Mouse (Mus musculus) adipocyte (in vitro differentiated cells): ENCODE data around the gene Cfd.
A peak's percentile ranks its signal among the peaks of the same experiment; 100 is the strongest.

ENCODE experiments used
- DNase-seq: peaks from one replicate; pipeline ENCODE4 v3.0.0-alpha.2; 2016; ENCODE audit warnings: low spot score

Gene Cfd

DNA sequence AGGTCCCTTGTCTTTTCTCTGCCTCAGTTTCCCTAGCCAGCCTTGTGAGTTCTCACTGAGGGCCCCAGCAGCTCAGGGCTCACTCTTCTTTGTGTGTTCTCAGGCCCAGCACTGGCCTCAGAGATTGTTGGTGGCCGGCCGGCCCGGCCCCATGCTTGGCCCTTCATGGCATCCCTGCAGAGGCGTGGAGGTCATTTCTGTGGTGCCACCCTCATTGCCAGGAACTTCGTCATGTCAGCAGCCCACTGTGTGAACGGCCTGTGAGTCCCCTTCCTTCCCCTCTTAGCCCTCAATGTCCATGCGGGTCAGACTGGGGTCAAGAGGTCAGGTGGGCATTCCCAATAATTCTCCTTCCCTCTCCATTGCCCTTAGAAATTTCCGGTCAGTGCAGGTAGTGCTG lies 4.0 kb upstream of the Cfd start:
- DNase-seq: no peak

DNA sequence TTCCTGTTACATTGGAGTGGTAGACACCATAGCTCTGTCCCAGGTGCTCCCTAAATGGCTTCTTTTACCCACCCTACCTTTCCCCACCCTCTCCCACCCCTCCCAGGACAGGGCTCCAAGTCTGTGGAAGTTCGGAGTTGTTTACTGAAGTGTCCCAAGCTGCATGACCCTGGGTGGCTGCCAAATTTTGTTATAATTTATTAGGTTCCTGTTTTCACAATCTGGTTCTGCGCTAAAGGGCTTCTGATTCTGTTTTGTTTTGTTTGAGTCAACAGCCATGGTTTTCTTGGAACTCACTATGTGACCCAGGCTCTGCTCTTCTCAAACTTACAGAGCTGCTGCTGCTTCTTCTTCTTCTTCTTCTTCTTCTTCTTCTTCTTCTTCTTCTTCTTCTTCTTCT lies 1.3 kb upstream of the Cfd start:
- peak; percentile 95 for DNase-seq

DNA sequence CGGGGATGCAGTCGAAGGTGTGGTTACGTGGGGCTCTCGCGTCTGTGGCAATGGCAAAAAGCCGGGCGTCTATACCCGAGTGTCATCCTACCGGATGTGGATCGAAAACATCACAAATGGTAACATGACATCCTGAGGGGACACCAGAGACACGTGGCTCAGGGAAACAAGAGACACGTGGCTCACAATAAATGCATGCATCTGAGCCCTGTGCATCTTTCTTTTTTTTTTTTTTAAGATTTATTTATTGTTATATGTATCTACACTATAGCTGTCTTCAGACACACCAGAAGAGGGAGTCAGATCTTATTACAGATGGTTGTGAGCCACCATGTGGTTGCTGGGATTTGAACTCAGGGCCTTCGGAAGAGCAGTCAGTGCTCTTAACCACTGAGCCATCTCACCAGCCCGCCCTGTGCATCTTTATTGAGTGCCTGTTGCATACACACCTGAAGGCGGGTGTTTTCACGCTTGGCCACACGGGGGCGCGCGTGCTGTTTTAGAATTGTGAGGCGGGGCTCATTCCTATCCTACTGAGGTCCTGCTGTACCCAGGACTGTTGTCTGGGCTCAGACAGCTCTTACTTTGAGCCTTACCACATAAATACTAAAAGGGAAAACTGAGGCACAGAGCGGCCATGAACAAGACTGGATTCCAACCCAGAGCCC lies 1.9 kb downstream of the Cfd start:
- DNase-seq: peak; percentile 81

DNA sequence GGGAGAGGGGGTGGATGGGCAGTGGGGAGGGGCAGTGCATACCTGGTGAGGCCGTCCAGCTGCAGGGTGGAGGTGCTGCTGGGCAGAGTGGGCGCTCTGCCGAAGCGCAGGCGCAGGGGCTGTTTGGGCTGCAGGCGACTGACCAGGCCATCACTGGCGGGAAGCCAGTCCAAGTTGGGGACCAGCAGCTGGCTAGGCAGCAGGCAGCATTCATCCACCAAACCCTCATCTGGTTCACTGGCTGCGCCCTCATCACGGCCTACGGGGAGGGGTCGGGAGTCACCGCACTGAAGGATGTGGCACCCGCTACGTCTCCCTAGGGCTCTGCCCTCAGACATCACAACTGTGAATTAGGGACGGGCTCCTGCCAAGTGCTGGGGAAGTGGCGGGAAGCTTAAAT lies 5.7 kb downstream of the Cfd start:
- DNase-seq: peak; percentile 59

DNA sequence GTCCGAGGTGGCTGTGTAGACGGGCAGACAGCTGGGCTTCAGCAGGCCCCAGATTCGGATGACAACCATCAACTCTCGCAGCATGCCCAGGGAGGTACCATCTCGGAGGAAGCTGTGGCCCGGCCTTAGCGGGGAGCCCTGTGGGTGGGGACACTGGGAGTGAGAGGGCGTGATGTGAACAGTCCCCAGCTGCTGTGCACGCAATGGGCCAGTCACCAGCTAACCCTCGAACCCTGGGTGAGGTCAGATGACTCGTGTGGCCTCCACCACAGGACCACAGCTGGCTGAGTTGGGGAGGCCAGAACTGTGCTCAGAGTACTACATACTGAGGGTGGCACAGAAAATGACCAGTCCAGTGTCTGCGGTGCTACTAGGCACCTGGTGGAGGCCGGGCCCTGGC lies 6.2 kb downstream of the Cfd start:
- no peak for DNase-seq

DNA sequence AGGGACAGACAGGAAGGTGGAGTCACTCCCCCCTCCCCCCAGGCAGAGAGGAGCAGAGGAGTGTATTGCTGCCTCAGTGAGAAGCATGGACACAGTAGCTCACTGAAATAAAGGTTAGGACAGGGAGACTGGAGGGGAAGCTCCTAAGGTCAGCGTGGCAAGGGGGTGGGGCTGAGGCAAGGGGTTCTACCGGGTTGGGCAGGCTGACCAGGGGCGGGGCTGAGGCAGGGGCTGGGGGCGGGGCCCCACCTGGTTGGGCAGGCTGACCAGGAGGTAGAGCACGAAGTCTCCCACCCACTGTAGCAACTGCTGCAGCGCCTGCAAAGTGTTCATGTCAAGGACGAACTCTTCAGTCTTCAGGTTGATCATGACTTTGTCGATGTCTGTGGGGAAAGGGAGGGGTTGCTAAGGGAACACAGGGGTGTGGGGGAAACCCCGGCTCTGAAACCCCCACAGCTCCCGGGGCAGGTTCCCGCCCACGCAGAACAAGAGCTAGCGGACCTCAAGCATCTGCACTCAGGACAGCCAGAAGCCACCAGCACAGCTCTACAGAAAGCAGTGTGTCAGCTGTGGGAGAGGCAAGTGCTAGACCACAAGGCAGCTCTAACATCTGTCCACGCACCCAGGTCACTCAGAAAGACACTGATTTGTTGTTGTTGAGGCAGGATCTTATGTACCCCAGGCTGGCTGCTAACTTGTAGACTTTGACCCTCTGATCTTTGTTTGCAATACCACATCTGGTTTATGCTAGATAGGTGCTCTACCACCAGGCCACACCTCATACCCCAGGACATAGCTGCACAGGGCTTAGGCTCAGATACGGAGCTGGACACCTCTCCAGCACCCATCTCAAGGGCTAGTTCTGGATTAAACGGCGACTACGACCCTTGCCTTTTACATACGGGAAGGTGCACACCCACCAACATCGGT lies 6.9 kb downstream of the Cfd start:
- peak; percentile 42 for DNase-seq

DNA sequence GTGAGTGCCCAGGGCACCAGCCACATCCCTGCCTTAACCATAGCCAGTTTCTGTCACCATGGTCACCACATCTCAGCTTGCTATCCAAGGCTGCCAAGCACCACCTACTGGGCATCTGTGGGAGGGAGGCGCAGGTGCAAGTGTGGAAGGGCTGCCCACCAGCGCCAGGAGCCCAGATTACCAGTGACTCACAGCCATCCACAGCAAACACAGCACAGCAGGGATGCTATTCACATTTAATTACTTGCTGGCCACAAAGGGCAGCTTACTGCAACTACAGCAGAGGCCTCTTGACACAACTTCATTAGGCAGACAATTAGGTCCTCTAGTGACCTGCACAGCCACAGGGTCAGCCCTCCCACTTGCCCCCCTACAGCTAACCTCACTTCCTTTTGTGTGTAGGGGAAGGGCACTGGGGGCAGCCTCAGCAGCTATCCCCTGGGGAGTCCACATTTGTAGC lies 10.3 kb downstream of the Cfd start:
- DNase-seq: no peak

DNA sequence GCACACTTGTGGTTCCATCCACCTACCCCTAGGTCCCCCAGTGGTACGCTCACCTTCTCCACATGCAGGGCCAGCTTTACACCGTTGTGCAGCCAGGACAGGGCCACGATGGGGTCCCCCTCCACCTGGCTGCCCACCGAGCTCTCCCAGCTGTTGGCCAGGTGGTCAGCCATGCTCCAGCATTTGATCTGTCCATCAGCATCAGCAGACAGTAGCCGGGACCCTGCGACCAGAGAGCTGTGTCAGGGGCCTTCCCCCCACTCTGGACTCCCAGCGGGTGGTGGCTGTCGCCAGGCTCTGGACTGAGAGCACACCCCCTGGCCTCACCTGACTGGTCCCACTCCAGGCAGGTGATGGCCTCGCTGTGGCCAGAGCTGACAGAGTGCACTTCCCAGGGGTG lies 16.1 kb downstream of the Cfd start:
- no peak for DNase-seq

DNA sequence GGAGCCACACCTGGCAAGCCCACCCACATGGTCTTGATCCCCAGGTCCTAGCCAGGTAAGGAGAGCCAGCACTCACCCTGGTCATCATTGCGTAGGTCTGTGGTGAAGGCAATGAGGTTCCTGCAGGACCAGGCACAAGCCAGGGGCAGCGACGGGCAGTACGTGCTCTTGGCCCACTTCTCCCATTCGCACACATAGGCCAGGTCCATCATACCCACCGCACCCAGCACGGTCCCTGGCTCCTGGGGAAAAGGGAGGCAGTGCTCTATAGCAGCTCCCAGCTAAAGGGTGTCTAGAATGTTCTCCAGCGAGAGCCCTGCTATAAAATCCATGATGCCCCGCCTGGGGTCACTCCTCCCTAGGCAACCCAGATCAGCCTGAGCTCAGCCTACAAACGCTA lies 16.8 kb downstream of the Cfd start:
- DNase-seq: no peak

DNA sequence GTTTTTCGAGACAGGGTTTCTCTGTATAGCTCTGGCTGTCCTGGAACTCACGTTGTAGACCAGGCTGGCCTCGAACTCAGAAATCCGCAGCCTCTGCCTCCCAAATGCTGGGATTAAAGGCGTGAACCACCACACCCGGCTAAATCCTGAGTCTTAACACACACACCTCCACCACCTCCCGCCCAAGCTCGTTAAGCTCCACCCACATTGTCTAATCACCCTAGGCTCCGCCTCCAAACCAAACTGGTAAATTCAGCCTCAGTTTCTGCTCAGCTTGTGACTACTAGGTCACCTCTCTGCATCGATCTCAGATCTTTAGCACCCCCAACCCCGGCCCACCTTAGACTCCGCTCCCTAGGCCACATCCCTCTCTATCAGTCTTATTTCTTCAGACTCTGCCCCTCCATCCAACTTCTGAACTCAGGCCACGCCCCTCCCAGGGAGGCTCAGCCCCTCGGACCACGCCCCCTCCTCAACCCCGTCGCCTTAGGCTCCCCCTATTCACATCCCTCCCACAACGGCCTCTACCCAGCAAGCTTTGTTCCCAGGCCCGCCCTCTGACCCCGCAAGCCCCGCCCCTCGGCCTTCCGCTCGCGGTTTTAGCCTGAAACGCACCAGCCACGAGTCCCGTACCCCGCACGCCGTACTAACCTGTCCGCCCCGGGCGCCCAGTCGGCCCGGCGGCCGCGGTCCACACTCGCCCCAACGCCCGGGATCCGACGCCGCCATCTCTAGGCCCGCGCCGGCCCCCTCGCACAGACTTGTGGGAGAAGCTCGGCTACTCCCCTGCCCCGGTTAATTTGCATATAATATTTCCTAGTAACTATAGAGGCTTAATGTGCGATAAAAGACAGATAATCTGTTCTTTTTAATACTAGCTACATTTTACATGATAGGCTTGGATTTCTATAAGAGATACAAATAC lies 17.8 kb downstream of the Cfd start, which contains the start of gene Med16:
Med16 (minus strand) TSS at position 757 of the 925 bp plus-strand sequence.
- DNase-seq: peak; percentile 96

DNA sequence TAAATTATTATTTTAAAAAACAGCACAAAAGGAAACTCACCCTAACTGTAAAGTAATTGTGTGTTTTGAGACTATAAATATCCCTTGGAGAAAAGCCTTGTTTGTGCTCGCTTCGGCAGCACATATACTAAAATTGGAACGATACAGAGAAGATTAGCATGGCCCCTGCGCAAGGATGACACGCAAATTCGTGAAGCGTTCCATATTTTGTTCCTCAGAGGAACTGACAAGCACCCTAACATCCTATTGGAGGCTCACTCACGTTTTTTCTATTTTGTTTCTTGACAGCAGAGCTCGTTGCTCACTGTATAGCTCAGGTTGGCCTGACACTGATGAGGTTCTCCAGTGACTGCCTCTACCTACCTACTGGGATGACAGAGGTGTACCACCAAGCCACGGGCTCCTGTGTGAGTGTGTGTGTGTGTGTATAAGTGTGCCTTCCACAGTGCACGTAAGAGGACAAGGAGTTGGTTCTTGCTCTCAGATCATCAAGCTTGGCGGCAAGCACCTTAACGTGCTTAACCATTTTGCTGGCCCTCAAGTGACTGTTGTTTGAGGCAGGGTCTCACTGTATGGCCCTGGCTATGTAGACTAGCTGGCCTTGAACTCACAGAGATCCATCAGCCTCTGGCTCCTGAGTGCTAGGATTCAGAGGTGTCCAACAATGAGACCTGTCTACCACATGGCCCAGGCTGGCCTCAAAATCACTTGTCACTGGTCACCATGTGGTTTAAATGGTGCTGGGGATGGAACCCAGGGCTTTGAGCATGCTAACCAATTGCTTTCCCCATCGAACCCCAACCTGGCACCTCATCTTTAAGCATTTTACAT lies 18.7 kb downstream of the Cfd start:
- DNase-seq: no peak

DNA sequence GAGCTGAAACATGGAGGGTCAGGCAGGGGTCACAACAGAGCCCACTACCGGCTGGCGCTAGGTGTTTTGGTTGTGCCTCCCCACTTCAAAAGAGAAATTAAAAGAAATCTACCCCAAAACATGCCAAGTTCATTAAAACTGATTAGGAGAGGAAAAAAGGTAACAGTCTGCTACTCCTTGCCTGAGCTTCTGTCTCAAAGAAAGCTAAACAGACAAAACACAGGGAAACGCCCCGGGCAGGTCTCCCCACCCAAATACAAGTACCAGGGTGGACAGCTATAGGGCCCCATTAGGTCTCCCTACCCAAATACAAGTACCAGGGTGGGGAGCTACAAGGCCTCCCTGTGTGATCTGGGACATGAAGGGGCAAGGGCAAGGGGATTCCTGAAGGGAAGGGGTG lies 19.9 kb downstream of the Cfd start, which contains the start of gene Gm26602:
Gm26602 (plus strand) TSS at position 301 of the 400 bp plus-strand sequence.
- DNase-seq: no peak

DNA sequence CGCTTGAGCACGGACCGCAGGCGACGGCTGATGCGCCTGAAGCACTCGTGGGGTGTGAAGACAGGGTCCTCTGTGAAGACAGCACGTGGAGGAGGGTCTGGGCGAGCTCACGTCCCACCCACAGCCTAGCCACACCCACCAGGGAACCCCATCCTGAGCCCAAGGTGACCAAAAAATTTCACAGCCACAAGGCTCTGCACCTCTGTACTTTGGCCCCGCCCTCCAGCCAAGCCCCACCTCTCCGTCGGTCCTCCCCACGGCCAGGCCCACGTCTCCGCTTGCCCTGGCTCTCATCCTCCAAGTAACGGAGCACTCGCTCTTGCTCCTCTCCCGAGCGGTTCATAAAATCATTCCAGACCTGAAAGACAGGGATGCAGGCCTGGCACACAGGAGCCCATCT lies 21.8 kb downstream of the Cfd start:
- no peak for DNase-seq

DNA sequence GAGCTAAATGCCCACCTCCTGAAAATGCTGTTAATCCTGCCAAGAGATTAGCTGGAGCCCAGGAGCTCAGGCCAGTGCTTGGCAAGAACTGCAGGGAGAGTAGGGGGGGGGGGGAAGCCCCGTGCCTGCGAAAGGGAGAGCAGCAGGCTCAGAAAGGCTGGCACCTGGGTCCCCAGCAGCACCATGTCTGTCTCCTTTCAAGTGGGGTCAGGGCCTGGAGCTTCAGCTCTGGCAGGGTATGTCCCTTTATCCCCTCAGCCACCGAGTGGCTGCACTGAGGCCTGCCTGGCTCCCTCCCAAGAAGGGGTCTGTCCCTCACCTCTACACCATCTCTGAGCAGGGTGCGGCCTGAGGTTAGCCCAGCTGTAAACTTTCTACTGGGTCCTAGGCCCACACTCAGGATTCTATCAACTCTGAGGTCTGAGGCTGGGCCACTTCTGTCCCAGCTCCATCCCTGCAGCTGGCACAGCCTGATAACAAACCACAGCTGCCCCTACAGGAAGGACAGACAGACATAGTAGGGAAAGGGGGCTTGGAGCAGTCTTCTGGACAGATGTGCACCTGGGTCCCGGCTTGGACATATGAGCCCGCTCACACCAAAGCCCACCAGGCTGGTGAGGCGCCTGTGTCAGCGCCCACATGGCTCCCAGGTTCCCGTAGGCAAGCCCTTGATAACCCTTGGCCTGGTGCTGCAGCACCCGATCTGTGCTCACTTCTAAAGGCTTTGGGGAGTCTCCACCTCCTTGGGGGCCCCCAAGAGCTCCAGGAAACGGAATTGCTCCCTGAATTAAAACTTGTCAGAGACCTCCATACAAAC lies 23.7 kb downstream of the Cfd start:
- no peak for DNase-seq

DNA sequence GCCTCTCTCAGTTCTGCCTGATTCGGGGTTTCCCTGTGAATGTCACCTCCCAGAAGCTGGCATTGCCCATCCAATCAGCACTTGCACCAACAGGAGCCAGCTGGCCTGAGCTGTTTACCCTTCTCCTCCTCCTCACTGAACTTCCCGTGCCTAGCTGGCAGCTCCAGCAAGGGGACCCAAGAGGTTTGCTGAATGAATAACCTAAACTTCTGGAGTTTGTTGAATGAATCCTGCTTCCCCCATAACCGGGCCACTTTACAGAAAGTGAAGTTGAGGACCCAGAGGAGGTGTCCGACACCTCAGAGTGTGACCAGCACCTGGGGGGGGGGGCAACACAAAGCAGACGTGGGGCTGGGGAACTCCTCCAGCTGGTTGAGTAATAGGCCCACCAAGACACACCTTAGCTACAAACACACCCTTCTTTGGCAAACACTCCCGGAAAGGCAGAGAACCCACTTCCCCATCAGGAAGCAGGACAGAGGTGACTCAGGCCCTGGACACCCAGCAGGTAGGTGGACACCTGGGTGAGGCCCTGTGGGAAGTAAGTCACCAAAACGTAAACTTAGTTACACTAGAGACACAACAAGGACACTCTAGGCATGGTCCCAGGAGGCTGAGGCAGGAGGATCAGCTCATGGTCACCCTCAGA lies 24.4 kb downstream of the Cfd start:
- DNase-seq: peak; percentile 80

DNA sequence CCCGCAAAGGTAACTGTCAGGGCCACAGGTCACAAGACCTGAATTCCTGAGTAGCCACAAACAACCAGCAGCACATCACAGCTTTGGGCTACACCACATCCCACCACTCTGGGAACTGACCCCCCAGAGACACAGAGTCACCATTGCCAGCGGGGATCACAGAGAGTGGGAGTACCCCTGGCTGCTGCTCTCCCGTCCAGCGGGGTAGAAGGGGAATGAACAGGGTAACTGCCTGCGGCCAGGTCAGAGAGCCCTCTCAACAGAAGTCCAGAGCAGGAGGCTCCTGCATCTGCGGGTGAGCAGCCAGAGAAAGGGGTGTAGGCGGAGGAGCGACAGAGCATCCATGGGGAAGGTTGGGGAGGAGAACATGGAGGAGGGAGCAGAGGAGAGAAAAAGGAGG lies 25.4 kb downstream of the Cfd start:
- DNase-seq: no peak

DNA sequence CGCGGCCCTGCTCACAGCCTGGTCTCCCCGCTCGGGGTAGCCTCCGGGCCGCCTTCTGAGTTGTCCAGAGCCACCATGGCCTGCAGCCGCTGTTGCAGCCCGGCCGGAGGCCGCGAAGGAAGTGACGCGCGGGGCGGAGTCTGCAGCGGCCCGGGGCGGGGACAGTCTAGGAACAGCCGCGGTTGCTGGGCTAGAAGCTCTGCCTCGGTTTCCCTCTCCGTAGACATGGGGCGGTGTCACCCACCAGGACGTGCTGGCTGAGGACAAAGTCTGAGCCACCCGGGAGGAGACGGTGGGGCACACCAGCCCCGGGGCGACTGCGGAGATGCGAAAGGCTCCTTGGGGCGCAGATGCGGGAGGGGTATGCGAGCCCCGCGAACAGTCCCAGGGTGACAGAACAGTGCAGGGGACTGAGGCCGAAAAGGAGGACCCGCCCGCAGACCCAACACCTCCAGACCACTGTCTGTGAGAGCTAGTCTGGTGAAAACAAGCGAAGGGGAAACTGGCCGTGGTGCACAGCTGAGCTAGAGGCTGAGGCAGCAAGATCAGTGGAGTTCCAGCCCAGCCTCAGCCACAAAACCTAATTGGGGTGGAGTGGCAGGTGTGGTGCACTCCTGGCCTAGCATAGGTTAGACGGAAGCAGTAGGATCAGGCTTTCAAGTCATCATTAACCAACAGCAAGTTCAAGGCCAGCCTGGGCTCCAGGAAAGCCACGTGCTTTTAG lies 26.3 kb downstream of the Cfd start, which contains the start of gene Kiss1r:
Kiss1r (plus strand) TSS at position 164 of the 724 bp plus-strand sequence.
- DNase-seq: peak; percentile 74

DNA sequence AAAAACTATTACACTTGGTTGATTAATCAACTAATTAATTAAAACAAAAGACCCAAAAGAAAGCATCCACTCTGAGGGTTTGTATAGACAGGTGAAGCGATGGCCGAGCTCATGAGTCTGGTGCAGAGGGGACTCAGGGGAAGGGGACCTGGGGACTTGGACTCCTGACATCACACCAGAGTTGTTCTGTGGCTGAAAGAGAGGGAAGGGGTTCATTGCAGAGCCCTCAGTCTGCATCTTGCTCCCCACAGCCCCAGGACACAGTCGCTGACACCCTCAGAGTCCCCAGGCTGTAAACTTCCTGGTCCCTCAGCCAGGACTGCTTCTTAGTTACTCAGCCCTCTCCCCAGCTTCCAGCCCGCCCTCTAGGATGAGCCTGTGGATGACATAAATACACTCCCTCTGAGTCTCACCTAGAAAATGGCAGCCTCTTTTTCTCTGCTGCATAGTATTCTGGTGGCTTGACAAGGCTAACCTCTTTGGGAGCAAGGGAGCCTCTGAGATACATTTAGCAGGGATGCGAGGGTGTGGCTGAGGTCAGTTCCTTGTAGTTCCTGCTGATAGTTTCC lies 27.0 kb downstream of the Cfd start:
- DNase-seq: peak; percentile 3
